Mouse (Mus musculus): ENCODE results near the gene Tbck. TPM values are rescaled to one million over a fixed set of nuclear protein-coding genes. Genes with fewer than 3 reads are reported as not detected.

Tbck gene
- polyA plus RNA-seq, 1 experiment from 2014 or later: 31.8 TPM

DNA sequence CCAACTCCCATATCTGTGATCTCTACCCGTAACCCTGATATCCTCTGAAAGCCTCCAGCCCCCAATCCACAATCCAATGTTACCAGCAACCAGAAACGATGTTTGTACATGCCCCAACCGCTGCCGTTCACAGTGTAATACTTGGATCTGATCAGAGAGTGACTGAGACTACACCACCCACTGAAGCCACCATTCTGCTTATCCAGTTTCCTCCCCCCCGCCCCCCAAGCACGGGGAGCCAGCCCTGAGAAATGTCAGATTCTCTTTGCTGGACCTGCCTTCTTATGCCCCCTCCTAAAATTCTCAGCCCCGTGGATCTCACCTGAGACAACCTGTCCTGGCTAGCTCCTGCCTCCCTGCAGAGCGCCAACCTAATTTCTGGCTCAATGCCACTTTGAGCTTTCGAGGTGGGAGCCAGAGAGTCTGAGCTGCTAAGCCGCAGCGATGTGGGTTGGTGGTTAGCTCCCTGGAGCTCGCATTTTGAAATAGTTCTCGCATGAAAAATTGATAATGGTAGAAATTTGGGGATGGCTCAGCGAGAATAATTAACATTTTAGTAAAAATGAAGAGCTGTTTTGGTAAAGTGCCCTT, 180.5 kb downstream of the Tbck start:
- no peaks in the 10 kb centered on the region for H3K4me1 ChIP-seq
- ATAC-seq (ENCODE audit: low FRiP score, low read depth): no peak
- WGBS: 80% methylated on average over 14 of the region's 14 CpGs
- no peak overlapping the region for H3K4me3 ChIP-seq
- H3K4me2 ChIP-seq (replicated peaks): no peak overlapping the region
- H3K9me3 ChIP-seq: no peaks in the 10 kb centered on the region
- no peaks in the 10 kb centered on the region for H3K27me3 ChIP-seq
- H3K9ac ChIP-seq (replicated peaks): no peak overlapping the region
- no peak overlapping the region for H3K27ac ChIP-seq (replicated peaks)
- no peaks in the 10 kb centered on the region for H3K36me3 ChIP-seq

DNA sequence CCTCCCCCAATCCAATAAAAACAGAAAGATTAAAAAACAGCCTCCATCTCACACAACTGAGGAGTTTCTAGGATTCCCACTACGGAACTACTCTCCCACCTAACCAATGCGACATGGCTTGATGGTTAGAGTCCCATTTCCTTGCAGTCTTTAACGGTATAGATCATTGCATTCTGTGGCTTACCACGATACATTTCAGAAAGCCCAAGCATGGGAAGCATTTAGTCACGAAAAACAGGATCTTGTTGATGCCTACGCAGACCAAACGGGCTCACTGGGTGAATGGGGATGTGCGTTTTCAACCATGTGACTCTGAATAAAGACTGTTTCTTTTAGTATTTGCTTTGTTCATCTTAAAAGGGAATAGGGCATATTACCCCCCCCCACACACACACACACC, 181.0 kb downstream of the Tbck start:
- H3K27ac ChIP-seq (replicated peaks): no peak overlapping the region
- H3K27me3 ChIP-seq: no peaks in the 10 kb centered on the region
- no peaks in the 10 kb centered on the region for H3K36me3 ChIP-seq
- no peak overlapping the region for H3K4me3 ChIP-seq
- 88% methylated on average over 8 of the region's 8 CpGs for WGBS
- no peak overlapping the region for H3K4me2 ChIP-seq (replicated peaks)
- H3K9ac ChIP-seq (replicated peaks): no peak overlapping the region
- H3K4me1 ChIP-seq: no peaks in the 10 kb centered on the region
- no peak for ATAC-seq (ENCODE audit: low FRiP score, low read depth)
- H3K9me3 ChIP-seq: no peaks in the 10 kb centered on the region

DNA sequence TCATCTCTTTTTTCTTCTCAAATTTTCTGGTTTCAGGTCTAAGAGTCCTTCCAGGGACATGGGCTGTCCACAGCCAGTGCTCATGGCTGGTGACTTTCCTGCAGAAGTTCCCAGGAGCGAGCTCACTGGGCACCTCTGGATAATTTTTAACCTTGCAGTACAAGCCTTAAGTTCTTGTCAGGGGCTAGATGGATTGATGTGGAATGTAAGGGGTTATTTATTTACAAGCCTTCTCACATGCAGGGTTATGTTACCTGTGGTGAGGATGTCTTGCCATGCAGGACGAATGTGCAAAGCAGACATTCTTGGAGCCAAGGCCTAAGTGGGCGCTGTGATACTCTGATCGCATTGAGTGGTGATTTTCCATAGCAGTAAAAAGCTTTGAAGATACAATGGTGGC, 181.7 kb downstream of the Tbck start:
- no peak overlapping the region for H3K27ac ChIP-seq (replicated peaks)
- no peaks in the 10 kb centered on the region for H3K4me1 ChIP-seq
- WGBS: 95% methylated on average over 4 of the region's 4 CpGs
- no peaks in the 10 kb centered on the region for H3K9me3 ChIP-seq
- no peak for ATAC-seq (ENCODE audit: low FRiP score, low read depth)
- H3K4me3 ChIP-seq: no peak overlapping the region
- no peaks in the 10 kb centered on the region for H3K27me3 ChIP-seq
- H3K4me2 ChIP-seq (replicated peaks): no peak overlapping the region
- no peak overlapping the region for H3K9ac ChIP-seq (replicated peaks)
- H3K36me3 ChIP-seq: no peaks in the 10 kb centered on the region

DNA sequence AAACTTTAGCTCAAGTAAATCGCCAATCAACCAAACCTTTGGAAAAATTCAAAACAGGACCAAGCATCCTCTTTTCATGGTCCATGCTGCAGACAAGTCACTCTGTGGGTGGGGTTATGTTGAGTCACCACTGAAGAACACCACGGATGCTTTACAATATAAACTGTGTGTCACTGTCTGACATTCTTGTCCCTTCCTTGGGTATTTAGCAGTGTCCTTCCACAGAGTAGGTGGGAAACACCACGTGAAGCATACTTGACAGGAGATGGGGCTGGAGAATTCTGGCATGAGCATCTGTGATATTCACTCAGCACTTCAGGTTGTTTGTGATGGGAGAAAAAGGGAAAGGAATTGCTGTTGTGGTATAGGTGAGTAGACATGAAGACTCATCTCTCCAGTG, 183.0 kb downstream of the Tbck start:
- H3K9ac ChIP-seq (replicated peaks): no peak overlapping the region

DNA sequence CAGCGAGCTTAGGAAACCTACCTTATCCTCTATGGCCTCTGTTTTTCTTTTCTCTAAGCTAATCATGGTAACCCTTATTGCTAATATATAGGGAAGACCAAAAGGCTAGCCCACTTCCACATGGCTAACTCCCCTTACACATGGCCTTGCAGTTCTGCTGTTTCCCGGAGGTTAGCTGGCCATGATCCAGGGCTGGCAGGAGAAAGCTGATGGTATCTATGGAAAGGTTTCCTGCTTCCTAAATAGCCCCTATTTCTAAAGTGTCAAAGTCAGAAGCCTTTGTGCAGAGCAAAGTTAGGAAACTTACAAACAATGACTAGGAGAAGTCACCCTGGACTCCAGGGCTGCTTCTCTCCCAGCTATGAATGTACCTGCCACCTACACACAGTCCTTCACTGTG, 184.9 kb downstream of the Tbck start:
- Histone ChIP-seq H3K4me1 (no peaks in the 10 kb centered on the region), H3K27me3 (no peaks in the 10 kb centered on the region), H3K4me3 (no peak overlapping the region), H3K9ac (replicated peaks) (no peak overlapping the region), H3K27ac (replicated peaks) (no peak overlapping the region), H3K4me2 (replicated peaks) (no peak overlapping the region), H3K36me3 (no peaks in the 10 kb centered on the region), H3K9me3 (no peaks in the 10 kb centered on the region)
- 85% methylated on average over 2 of the region's 2 CpGs for WGBS
- ATAC-seq (ENCODE audit: low FRiP score, low read depth): no peak

More for the DNA sequence above, 183.0 kb downstream of the Tbck start:
- Histone ChIP-seq H3K4me2 (replicated peaks) (no peak overlapping the region), H3K4me3 (no peak overlapping the region), H3K36me3 (no peaks in the 10 kb centered on the region), H3K9me3 (no peaks in the 10 kb centered on the region), H3K27ac (replicated peaks) (no peak overlapping the region), H3K4me1 (no peaks in the 10 kb centered on the region), H3K27me3 (no peaks in the 10 kb centered on the region)
- ATAC-seq (ENCODE audit: low FRiP score, low read depth): no peak
- WGBS: 91% methylated on average over 3 of the region's 3 CpGs

DNA sequence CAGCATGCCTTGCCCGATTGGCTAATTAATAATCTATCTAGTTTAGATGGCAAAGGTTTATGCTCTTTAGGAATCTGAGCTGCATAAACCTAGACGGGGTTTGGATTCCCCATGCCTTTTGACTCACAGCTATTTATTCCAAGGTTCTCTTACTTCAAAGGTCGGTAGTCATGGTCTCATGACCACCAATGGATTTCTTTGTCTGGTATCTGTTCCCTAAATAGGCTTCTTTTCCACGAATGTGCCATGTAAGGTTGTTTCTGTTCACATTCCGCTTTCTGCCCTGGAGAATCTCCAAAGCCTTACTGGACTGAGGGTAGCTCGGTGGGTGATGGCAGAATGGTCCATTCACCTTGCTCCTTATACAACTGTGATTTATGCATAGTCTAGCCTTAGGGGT, 186.1 kb downstream of the Tbck start:
- Histone ChIP-seq H3K4me2 (replicated peaks) (no peak overlapping the region), H3K36me3 (no peaks in the 10 kb centered on the region), H3K27ac (replicated peaks) (no peak overlapping the region), H3K27me3 (no peaks in the 10 kb centered on the region), H3K9me3 (no peaks in the 10 kb centered on the region), H3K9ac (replicated peaks) (no peak overlapping the region), H3K4me3 (no peak overlapping the region), H3K4me1 (no peaks in the 10 kb centered on the region)
- WGBS: 74% methylated on average over 6 of the region's 6 CpGs
- ATAC-seq (ENCODE audit: low FRiP score, low read depth): no peak

DNA sequence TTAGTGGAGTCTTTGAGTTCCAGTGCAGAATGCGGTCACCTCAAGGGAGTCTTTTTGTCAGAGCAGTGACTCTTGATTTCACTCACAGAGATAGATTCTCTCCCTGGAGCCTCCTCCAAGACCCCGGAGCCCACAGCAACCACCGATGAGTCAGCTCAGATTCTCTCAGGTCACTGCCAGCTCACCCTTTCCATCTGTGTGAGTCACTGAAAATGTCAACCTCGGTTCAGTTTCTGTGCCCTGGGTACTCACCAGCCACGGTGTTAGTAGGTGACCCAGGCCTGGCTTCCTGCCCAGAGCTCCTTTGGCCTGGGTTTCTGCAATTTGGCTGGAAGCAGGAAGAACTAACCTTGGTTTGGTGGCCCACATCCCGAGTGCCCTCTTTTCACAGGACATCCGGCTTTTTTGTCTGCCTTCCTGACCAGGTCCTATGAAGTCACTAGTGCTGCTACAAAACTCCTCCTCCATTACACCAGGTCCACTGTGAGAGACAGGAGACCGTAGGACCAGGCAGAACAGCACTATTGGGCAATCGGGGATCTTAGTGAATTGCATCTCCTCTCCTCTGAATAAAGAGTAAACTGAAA, 187.5 kb downstream of the Tbck start:
- Histone ChIP-seq H3K4me3 (no peak overlapping the region), H3K4me1 (0 out of 2 replicates have a peak, but pooled peaks cover 5% of the 10 kb centered on the region), H3K27me3 (no peaks in the 10 kb centered on the region), H3K9me3 (no peaks in the 10 kb centered on the region), H3K9ac (replicated peaks) (no peak overlapping the region), H3K36me3 (no peaks in the 10 kb centered on the region), H3K27ac (replicated peaks) (no peak overlapping the region), H3K4me2 (replicated peaks) (no peak overlapping the region)
- 92% methylated on average over 9 of the region's 9 CpGs for WGBS
- no peak for ATAC-seq (ENCODE audit: low FRiP score, low read depth)

DNA sequence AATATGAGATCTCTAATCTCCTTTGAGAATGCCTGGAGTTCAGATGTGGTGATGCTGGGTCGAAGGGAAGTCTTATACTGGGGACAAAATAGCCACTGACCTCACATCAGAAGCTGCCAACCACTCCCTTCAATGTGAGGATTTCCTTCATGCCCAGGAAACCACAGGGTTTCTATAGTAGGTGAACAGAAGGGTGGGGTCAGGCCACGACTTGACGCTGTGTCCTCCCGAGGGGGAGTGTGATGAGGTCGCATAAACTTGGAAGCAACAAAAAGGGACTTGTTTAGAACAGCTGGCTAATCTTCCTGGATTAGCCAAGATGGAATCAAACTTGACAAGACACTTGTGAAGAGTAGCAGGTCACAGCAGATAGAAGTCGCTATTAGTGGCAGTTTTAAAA, 189.3 kb downstream of the Tbck start:
- Histone ChIP-seq H3K9ac (replicated peaks) (no peak overlapping the region), H3K27me3 (no peaks in the 10 kb centered on the region), H3K9me3 (no peaks in the 10 kb centered on the region), H3K4me2 (replicated peaks) (no peak overlapping the region), H3K36me3 (no peaks in the 10 kb centered on the region), H3K27ac (replicated peaks) (no peak overlapping the region), H3K4me3 (no peak overlapping the region), H3K4me1 (0 out of 2 replicates have a peak, but pooled peaks cover 7% of the 10 kb centered on the region)
- ATAC-seq (ENCODE audit: low FRiP score, low read depth): no peak
- WGBS: 38% methylated on average over 6 of the region's 6 CpGs

DNA sequence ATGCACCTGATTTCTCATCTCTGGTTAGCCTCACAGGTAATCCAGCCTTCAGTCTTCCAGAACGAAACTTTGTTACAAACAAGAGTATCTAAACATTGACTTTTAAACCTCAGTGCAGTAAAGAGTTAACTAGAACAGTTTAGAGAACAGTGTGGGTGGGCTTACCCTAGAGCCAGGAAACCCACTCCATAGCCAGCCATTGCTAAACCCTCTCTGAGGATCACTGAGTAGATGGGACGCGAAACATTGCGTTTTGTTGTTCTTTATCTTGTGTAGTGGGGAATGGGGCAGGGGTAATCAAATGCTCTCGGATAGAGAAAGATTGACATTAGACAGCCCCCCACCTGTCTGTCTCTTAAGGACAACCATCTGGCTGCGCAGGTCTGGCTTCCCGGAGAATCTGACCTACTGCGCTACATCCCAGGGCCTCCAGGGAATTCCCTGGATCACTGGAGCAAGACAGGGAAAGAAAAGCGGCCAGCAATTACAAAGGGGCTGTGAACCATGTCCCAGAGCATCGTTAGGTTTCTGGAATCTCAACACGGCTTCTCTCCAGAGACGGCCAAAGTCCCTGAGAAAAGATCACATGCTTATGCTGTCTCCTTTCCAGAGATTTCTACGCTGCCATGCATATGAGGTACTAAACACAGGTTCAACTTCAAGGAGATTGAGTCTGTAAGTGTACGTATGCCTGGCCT, 192.2 kb downstream of the Tbck start:
- no peak for ATAC-seq (ENCODE audit: low FRiP score, low read depth)
- Histone ChIP-seq H3K9ac (replicated peaks) (no peak overlapping the region), H3K36me3 (no peaks in the 10 kb centered on the region), H3K27ac (replicated peaks) (no peak overlapping the region), H3K4me3 (no peak overlapping the region), H3K4me2 (replicated peaks) (0 out of 2 replicates have a peak overlapping the region, but pooled peaks have one; percentile 8), H3K4me1 (peaks cover 14% of the 10 kb centered on the region), H3K9me3 (no peaks in the 10 kb centered on the region), H3K27me3 (no peaks in the 10 kb centered on the region)
- WGBS: 37% methylated on average over 14 of the region's 14 CpGs

DNA sequence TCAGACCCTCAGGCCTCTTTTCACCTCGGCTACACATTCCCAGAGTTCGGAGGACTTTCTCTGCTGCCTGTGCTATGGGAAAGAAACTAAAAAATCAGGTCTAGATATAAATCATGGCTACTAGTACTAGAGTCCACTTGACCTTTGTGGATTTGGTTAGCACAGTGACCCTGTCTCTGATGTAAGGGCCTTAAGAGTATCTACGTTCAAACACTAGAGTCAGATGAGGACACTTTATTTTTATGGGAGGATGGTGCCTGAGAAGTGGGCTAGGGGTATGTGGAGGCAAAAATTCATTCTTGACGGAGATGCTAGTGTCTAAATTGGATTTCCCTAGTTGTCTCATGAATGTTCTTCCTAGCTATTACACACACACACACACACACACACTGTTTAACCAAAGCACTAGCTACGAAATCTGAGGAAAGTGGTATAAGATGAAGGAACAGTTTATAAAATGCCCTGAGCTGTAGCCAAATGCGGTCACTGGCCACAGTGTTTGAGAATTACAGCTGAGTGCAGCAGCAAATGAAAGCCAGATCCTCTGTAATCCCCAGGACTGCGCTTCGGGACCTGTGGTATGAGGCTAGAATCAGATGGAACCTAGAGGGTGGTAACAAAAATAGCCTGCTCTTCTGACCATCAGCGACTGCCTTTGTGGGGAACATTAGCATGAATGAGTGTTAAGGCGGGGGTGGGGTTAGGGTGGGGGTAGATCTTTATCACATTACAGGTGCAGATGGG, 193.2 kb downstream of the Tbck start:
- WGBS: 59% methylated on average over 10 of the region's 10 CpGs
- no peak overlapping the region for H3K9ac ChIP-seq (replicated peaks)
- H3K4me1 ChIP-seq: peaks cover 14% of the 10 kb centered on the region

DNA sequence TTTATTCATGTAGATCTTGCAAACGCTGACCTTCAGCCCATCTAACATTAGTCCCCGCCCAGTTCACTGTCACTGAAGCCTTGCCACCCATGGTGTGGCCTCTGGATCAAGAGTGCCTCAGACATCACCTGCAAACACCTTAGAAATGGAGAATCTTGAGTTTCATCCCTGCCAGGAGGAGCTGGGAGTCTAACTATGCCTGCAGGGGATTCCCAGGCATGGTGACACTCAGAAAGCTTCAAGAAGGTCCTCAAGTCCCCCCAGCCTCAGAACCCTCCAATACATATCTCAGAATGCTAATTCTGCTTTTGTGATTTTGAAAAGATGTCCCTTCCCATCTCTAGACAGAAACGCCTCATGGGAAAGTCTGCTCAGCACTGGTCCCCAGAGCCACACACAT, 196.4 kb downstream of the Tbck start:
- peaks cover 14% of the 10 kb centered on the region for H3K4me1 ChIP-seq
- peak overlapping the region; percentile 25; the same call in 1 of the 2 replicates for H3K27ac ChIP-seq (replicated peaks)
- 76% methylated on average over 3 of the region's 3 CpGs for WGBS
- H3K36me3 ChIP-seq: no peaks in the 10 kb centered on the region
- H3K4me2 ChIP-seq (replicated peaks): no peak overlapping the region
- H3K27me3 ChIP-seq: no peaks in the 10 kb centered on the region
- no peak overlapping the region for H3K4me3 ChIP-seq
- no peaks in the 10 kb centered on the region for H3K9me3 ChIP-seq
- ATAC-seq (ENCODE audit: low FRiP score, low read depth): no peak
- H3K9ac ChIP-seq (replicated peaks): no peak overlapping the region

More for the DNA sequence above, 193.2 kb downstream of the Tbck start:
- Histone ChIP-seq H3K27me3 (no peaks in the 10 kb centered on the region), H3K4me3 (no peak overlapping the region), H3K27ac (replicated peaks) (no peak overlapping the region), H3K4me2 (replicated peaks) (no peak overlapping the region), H3K9me3 (no peaks in the 10 kb centered on the region), H3K36me3 (no peaks in the 10 kb centered on the region)
- no peak for ATAC-seq (ENCODE audit: low FRiP score, low read depth)

DNA sequence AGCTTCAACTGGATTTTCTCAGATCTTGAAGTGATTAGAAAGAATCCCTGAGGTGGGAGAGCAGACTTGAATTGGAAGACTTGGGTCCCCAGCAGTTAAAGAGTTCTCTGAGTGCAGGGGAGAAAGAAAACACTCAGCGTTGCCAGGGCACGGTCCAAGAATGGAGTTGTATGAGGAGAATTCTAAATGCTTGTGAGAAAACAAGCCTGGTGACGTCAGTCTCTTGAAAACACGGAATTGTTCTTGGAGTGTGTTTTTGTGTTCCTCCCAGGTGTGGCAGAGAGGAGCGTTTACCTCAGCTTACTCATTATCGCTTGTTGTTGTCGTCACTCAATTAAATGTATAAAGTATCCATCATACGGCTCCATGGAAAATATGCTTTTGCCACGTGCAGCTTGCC, 196.9 kb downstream of the Tbck start:
- Histone ChIP-seq H3K4me3 (no peak overlapping the region), H3K27ac (replicated peaks) (peak overlapping the region; percentile 25; the same call in 1 of the 2 replicates), H3K4me1 (peaks cover 13% of the 10 kb centered on the region)

More for the DNA sequence above, 196.9 kb downstream of the Tbck start:
- no peak overlapping the region for H3K4me2 ChIP-seq (replicated peaks)
- WGBS: 60% methylated on average over 9 of the region's 9 CpGs
- no peaks in the 10 kb centered on the region for H3K27me3 ChIP-seq
- H3K9ac ChIP-seq (replicated peaks): no peak overlapping the region
- no peak for ATAC-seq (ENCODE audit: low FRiP score, low read depth)
- H3K9me3 ChIP-seq: no peaks in the 10 kb centered on the region
- H3K36me3 ChIP-seq: no peaks in the 10 kb centered on the region

Data from midbrain, embryonic 12.5 days (tissue).